Mouse (Mus musculus) G1E (cell line): ENCODE results near the gene Clmn.

ENCODE experiments used
- CTCF ChIP-seq: IDR thresholded peaks from 2 replicates; pipeline ENCODE4 v1.5.1; 2012; ENCODE audit warnings: low read depth, low read length, inconsistent platforms, mixed read lengths
- GATA1 ChIP-seq: IDR thresholded peaks from 2 replicates; pipeline ENCODE4 v1.6.1; 2012; ENCODE audit warnings: borderline replicate concordance, low read length, inconsistent platforms, mixed read lengths
- GATA2 ChIP-seq: IDR thresholded peaks from 2 replicates; pipeline ENCODE4 v1.6.1; 2012; ENCODE audit warnings: low read depth, low read length, inconsistent platforms, borderline replicate concordance
- POLR2AphosphoS5 ChIP-seq: IDR thresholded peaks from 2 replicates; pipeline ENCODE4 v1.6.1; 2012; ENCODE audit warnings: low read depth, low read length, inconsistent platforms; ENCODE audit not compliant: insufficient replicate concordance
- TAL1 ChIP-seq: conservative IDR thresholded peaks from 2 replicates; pipeline ENCODE4 v1.6.1; 2012; ENCODE audit warnings: low read depth, low read length, inconsistent platforms, mixed read lengths

DNA sequence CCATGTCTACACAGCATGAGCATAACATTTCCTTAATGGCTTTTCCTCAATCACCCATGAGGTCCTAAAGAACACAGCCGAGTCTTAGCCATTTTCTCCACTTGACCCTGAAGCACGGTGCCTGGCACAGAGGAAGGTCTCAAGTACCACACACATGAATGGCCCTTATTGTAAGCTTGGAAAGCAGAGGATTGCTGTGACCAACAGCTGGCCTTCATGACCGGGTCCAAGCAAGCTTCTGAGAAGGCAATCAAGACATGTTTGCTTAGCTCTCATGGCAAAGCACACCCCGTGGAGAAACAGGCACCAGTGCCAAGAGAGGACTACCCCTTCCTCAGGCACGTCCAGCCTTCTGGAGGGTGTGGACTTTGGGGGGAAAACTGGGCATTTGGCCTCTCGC is 3.0 kb upstream of the Clmn start:
- TF ChIP-seq CTCF (no peak), GATA1 (no peak), TAL1 (no peak), POLR2AphosphoS5 (no peak), GATA2 (no peak)
